Mouse (Mus musculus) naive thymus-derived CD4-positive, alpha-beta T cell, adult 2 months (primary cell): ENCODE data around the gene Cmas.

Experiments
- DNase-seq: peaks from one replicate; pipeline ENCODE4 v3.0.0-alpha.2; 2011; ENCODE audit warnings: low read depth

Cmas gene

GRCm38 (mm10) chr6:142752331-142753246, 3.9 kb upstream of the Cmas start:
- peak; percentile 81 for DNase-seq

- peak; percentile 72 for DNase-seq
Observed at GRCm38 (mm10) chr6:142757334-142757965, 964 bp downstream of the Cmas start.

GRCm38 (mm10) chr6:142757976-142758375, 1.5 kb downstream of the Cmas start:
- no peak for DNase-seq

GRCm38 (mm10) chr6:142758562-142758961, 2.1 kb downstream of the Cmas start:
- no peak for DNase-seq

- no peak for DNase-seq
Observed at GRCm38 (mm10) chr6:142759633-142760032, 3.1 kb downstream of the Cmas start.

GRCm38 (mm10) chr6:142764933-142765332, 8.4 kb downstream of the Cmas start:
- no peak for DNase-seq

- no peak for DNase-seq
Observed at GRCm38 (mm10) chr6:142767305-142767704, 10.8 kb downstream of the Cmas start.

GRCm38 (mm10) chr6:142769896-142770295, 13.4 kb downstream of the Cmas start:
- no peak for DNase-seq

GRCm38 (mm10) chr6:142771643-142772042, 15.2 kb downstream of the Cmas start:
- no peak for DNase-seq

GRCm38 (mm10) chr6:142773566-142773965, 17.1 kb downstream of the Cmas start:
- no peak for DNase-seq

- no peak for DNase-seq
Observed at GRCm38 (mm10) chr6:142776935-142777334, 20.4 kb downstream of the Cmas start.

GRCm38 (mm10) chr6:142779045-142779811, 22.7 kb downstream of the Cmas start:
- DNase-seq = peak; percentile 69

GRCm38 (mm10) chr6:142779812-142780573, 23.5 kb downstream of the Cmas start:
- peak; percentile 73 for DNase-seq

- no peak for DNase-seq
Observed at GRCm38 (mm10) chr6:142780574-142781033, 24.1 kb downstream of the Cmas start.

GRCm38 (mm10) chr6:142781286-142781685, 24.8 kb downstream of the Cmas start:
- DNase-seq = no peak

GRCm38 (mm10) chr6:142785343-142785742, 28.9 kb downstream of the Cmas start:
- peak; percentile 88 for DNase-seq

GRCm38 (mm10) chr6:142786106-142786505, 29.6 kb downstream of the Cmas start:
- DNase-seq = no peak

- no peak for DNase-seq
Observed at GRCm38 (mm10) chr6:142788042-142788987, 31.8 kb downstream of the Cmas start.

- no peak for DNase-seq
Observed at GRCm38 (mm10) chr6:142789736-142790135, 33.2 kb downstream of the Cmas start.

GRCm38 (mm10) chr6:142792241-142792968, 35.9 kb downstream of the Cmas start:
- peak; percentile 34 for DNase-seq
